Mouse (Mus musculus) cerebellum, adult 2 months (tissue): ENCODE data around the gene Gm47996.

ENCODE experiments used
- CTCF ChIP-seq: fragments of 200-500 bp; IDR thresholded peaks from 2 replicates; pipeline ENCODE4 v1.5.1; 2011; ENCODE audit warnings: low read depth, mild to moderate bottlenecking, control low read depth, low read length, moderate library complexity, borderline replicate concordance; ENCODE audit not compliant: insufficient read depth
- POLR2A ChIP-seq: fragments of 200-500 bp; IDR thresholded peaks from 2 replicates; pipeline ENCODE4 v1.6.1; 2011; ENCODE audit warnings: low read length, control low read depth, borderline replicate concordance; ENCODE audit not compliant: insufficient read depth

GRCm38 (mm10) chr1:151167297-151168047 is 42.5 kb upstream of the Gm47996 start:
- TF ChIP-seq POLR2A = no peak
- TF ChIP-seq CTCF = no peak
